Mouse (Mus musculus) embryonic fibroblast, embryonic 13.5 days (primary cell): ENCODE measurements around the gene Mgst3.

Source experiments
- CTCF ChIP-seq: IDR thresholded peaks from 2 replicates; pipeline ENCODE4 v1.5.1; 2011; ENCODE audit warnings: mild to moderate bottlenecking, control low read depth, low read length, moderate library complexity, borderline replicate concordance; ENCODE audit not compliant: insufficient read depth
- POLR2A ChIP-seq: IDR thresholded peaks from 2 replicates; pipeline ENCODE4 v1.6.1; 2011; ENCODE audit warnings: low read depth, mild to moderate bottlenecking, control low read depth, low read length, moderate library complexity

GRCm38 (mm10) chr1:167392687-167393086 is 954 bp downstream of the Mgst3 start:
- no peak for TF ChIP-seq POLR2A
- no peak for TF ChIP-seq CTCF
